Mouse (Mus musculus) cerebellum, adult 2 months (tissue): ENCODE data around the gene Cbx7. TPM values are rescaled to one million over a fixed set of nuclear protein-coding genes. Genes with fewer than 3 reads are reported as not detected.

Experiments
- DNase-seq, 2 experiments: peaks; one replicate each; pipeline ENCODE4 v3.0.0; 2021
- H3K27ac ChIP-seq: fragments of 200-500 bp; 2 replicates; pipeline ENCODE4 v1.5.1; 2012; ENCODE audit warnings: low read length, control low read depth, inconsistent platforms; ENCODE audit not compliant: insufficient read depth
- H3K27me3 ChIP-seq: fragments of 200-500 bp; 2 replicates; pipeline ENCODE4 v1.6.1; 2012; ENCODE audit warnings: inconsistent platforms, mild to moderate bottlenecking, low read length, moderate library complexity; ENCODE audit not compliant: control insufficient read depth, insufficient read depth
- H3K4me1 ChIP-seq: fragments of 200-500 bp; 2 replicates; pipeline ENCODE4 v1.6.1; 2011; ENCODE audit warnings: low read length; ENCODE audit not compliant: control insufficient read depth, insufficient read depth
- H3K4me3 ChIP-seq: fragments of 200-500 bp; replicated peaks from 2 replicates; pipeline ENCODE3; 2011; ENCODE audit warnings: mild to moderate bottlenecking, low read depth, low read length, control low read depth; ENCODE audit not compliant: insufficient read depth
- CTCF ChIP-seq: fragments of 200-500 bp; IDR thresholded peaks from 2 replicates; pipeline ENCODE4 v1.5.1; 2011; ENCODE audit warnings: low read depth, mild to moderate bottlenecking, control low read depth, low read length, moderate library complexity, borderline replicate concordance; ENCODE audit not compliant: insufficient read depth
- POLR2A ChIP-seq: fragments of 200-500 bp; IDR thresholded peaks from 2 replicates; pipeline ENCODE4 v1.6.1; 2011; ENCODE audit warnings: low read length, control low read depth, borderline replicate concordance; ENCODE audit not compliant: insufficient read depth
- WGBS: fragments of 180-500 bp; shearing (Covaris S2); methylation state at CpG from one replicate; pipeline ENCODE4 v1.1.7; 2018; 5-methylcytosine and 5-hydroxymethylcytosine counted together
- polyA plus RNA-seq: library from polyadenylated mRNA; depleted of rRNA; stranded (reverse); fragments of >200 nt; gene quantifications from 2 replicates; pipeline ENCODE4 v1.2.3, GENCODE M21; 2012

The Cbx7 gene
- polyA plus RNA-seq, 1 experiment = 89.6 TPM

DNA sequence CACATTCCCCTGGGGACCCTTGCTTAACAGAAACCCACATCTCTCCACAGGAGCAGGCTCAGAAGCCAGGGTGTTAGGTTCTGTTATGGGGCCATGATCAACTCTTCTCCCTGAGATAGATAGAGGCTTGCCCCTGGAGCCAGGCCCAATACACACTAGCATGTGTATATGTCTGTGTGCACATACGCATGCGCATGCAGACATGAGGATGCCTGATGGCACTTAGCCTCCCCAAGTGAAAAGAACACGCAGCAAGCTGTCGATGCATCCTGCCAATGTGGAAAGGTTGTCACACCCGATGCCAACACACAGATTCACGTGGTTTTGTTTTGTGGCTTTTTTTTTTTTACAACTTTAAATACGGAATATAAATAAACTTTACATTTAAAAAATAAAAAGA is 24.6 kb upstream of the Cbx7 start:
- H3K27ac ChIP-seq = no peak overlapping the region
- 70% methylated on average over 7 of the region's 7 CpGs for WGBS
- no peaks in the 10 kb centered on the region for H3K4me1 ChIP-seq
- H3K27me3 ChIP-seq = no peaks in the 10 kb centered on the region
- H3K4me3 ChIP-seq = no peak overlapping the region
- no peak for TF ChIP-seq CTCF
- TF ChIP-seq POLR2A = no peak
- no peak for DNase-seq

DNA sequence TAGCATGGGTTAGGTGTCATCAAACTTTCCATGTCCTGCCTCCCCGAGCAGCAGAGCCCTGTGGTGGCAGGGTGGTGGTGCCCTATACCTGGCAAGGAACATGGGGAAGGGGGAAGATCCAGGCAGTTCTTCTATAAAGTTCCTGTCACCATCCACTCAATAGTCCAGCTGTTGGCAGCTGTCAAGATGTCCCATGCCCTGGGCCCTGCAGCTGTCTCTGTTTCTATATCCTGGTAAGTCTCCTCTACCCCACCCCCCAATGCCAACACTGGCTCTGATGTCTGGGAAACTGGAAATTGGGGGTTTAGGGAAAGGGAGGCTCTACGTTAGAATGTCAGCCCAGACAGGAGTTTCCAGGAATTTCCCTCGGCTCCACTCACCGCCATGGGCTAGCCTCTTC is 23.6 kb upstream of the Cbx7 start:
- Histone ChIP-seq H3K4me1 (no peaks in the 10 kb centered on the region), H3K27ac (no peak overlapping the region), H3K27me3 (no peaks in the 10 kb centered on the region), H3K4me3 (no peak overlapping the region)
- WGBS = 91% methylated on average over 4 of the region's 4 CpGs
- no peak for DNase-seq
- TF ChIP-seq CTCF (no peak), POLR2A (no peak)

DNA sequence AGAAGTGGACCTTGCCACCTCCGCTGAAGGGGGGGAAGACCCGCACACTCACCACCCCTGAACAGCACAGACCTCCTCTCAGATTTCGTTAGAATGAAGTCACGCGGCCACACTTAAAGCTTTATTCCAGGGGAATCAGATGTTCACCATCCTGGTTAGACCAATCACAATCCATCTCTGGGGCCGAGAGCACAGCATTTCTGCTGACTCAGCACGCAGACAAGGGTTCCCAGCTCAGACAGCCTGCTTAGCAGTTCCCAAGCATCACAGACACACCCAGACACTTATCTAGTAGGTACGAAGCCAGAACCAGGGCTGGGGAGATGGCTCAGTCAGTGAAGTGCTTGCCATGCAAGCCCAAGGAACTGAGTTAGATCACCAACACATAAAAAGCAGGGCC is 15.3 kb upstream of the Cbx7 start:
- TF ChIP-seq CTCF (no peak), POLR2A (no peak)
- Histone ChIP-seq H3K4me3 (no peak overlapping the region), H3K27me3 (no peaks in the 10 kb centered on the region), H3K27ac (no peak overlapping the region), H3K4me1 (no peaks in the 10 kb centered on the region)
- WGBS = 85% methylated on average over 8 of the region's 8 CpGs
- no peak for DNase-seq

DNA sequence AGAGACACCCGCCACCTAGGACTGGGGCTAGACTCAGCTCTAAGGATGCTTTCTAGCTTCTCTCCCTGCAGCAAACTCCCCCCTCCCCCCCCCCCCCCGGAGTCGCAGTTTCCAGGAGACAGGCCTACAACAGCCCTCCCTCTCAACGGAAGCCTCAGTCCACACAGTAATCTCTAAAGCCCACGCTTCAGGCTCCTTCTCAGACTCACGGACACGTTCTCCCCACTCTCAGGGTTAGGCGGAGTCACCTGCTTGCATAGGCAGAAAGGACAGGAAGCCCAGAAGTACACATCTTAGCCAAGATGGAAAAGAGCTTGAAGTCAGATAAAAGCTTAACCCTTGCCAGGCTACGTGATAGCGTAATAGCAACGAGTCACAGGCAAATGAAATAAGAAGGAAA is 14.6 kb upstream of the Cbx7 start:
- DNase-seq = no peak
- TF ChIP-seq POLR2A (no peak), CTCF (no peak)
- whole genome bisulfite sequencing = 71% methylated on average over 11 of the region's 11 CpGs
- Histone ChIP-seq H3K27ac (no peak overlapping the region), H3K4me3 (no peak overlapping the region), H3K27me3 (no peaks in the 10 kb centered on the region), H3K4me1 (no peaks in the 10 kb centered on the region)

DNA sequence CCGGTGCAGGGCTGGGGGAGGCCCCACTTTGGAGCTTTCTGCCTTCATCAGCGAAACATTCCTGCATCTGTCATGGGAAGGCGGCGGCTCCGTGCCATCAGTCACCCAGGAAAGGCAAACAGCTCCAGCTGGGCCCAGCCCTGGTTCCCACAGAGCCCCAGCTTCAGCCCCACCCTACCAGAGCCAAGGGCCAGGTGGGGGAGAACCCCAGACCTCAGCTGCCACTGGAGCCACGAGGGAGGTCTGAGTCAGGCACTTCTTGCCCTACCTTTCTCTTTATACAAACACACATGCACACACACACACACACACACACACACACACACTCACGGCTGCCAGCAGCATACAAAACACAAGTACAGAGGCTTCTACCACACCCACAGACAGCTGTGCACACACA is 13.2 kb upstream of the Cbx7 start:
- no peak for TF ChIP-seq POLR2A
- TF ChIP-seq CTCF = no peak
- no peak for DNase-seq
- no peaks in the 10 kb centered on the region for H3K27me3 ChIP-seq
- H3K4me3 ChIP-seq = no peak overlapping the region
- H3K4me1 ChIP-seq = no peaks in the 10 kb centered on the region
- H3K27ac ChIP-seq = no peak overlapping the region
- WGBS = 38% methylated on average over 7 of the region's 7 CpGs

DNA sequence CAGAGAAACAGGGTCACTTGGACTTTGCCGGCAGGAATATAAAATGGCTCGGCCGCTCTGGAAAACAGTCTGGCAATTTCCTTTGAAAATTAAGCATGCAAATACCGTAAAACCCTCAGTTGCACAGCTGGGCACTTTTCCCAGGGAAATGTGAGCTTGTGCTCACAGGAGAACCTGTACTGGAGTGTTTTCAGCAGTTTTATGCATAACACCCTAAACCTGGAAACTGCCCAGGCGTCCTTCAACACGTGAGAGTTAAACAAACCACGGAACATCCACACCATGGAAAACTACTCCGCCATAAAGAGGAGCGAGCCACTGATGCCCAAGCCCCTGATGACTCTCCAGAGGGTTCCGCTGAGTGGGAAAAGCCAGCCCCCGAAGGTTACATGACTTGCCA is 9.8 kb upstream of the Cbx7 start:
- no peaks in the 10 kb centered on the region for H3K27me3 ChIP-seq
- no peaks in the 10 kb centered on the region for H3K4me1 ChIP-seq
- no peak for DNase-seq
- no peak for TF ChIP-seq CTCF
- no peak for TF ChIP-seq POLR2A
- H3K27ac ChIP-seq = no peak overlapping the region
- 69% methylated on average over 11 of the region's 11 CpGs for WGBS
- no peak overlapping the region for H3K4me3 ChIP-seq

DNA sequence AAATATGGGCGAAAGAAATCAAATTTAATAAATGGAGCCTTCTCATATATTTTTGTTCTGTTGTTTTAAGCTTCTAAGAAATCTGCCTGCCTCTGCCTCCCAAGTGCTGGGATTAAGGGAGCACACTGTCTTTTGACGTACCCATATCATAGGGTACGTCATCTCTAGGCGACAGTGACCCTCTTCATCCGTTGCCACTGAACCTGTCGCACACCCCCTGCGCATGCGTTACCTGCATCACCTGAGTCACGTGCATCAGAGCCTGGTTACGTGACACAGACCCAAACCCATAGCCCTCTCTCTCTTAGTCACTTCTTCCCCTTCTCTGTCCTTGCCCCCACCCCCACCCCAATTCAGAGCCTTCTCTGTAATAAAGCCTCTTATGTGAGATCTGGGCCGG is 1.3 kb upstream of the Cbx7 start:
- 95% methylated on average over 11 of the region's 11 CpGs for WGBS
- no peak for TF ChIP-seq CTCF
- TF ChIP-seq POLR2A = no peak
- no peak for DNase-seq

DNA sequence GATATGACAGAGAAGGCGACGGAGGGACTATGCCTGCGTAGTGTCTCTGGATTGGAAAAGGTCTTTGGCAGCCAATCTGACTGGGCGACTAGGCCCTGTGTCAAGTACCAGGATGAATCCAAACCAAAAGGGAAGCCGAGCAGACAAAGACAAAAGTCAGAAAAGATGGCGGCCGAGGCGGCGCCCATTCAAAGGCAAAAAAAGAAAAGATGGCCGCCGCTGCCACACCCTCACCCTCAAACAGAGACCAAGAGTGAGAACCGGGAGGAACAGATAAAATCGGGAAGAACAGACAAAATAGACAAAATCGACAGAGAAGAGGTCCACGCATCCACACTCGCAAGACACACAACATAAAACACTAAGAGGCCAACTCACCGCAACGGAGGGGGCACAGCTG is 428 bp downstream of the Cbx7 start:
- no peaks in the 10 kb centered on the region for H3K4me1 ChIP-seq
- no peak for DNase-seq
- no peak overlapping the region for H3K4me3 ChIP-seq
- no peak for TF ChIP-seq POLR2A
- H3K27me3 ChIP-seq = no peaks in the 10 kb centered on the region
- WGBS = 95% methylated on average over 18 of the region's 18 CpGs
- H3K27ac ChIP-seq = no peak overlapping the region

More for the DNA sequence above, 1.3 kb upstream of the Cbx7 start:
- H3K27me3 ChIP-seq = no peaks in the 10 kb centered on the region
- H3K4me1 ChIP-seq = no peaks in the 10 kb centered on the region
- H3K4me3 ChIP-seq = no peak overlapping the region
- H3K27ac ChIP-seq = no peak overlapping the region
